Mouse (Mus musculus): ENCODE measurements around the gene Otud7b. TPM values are rescaled to one million over a fixed set of nuclear protein-coding genes. Genes with fewer than 3 reads are reported as not detected.
A peak's percentile ranks its signal among the peaks of the same experiment; 100 is the strongest.
"Not testable (repeated sequence)": the region's sequence is repeated elsewhere in the genome, so short reads cannot be mapped to it uniquely, and the experiment has no call there.

The Otud7b gene
- polyA plus RNA-seq, 2 experiments from 2014 or later: 9.1 to 13.3 TPM

GRCm38 (mm10) chr3:96180727-96181477 lies 76.6 kb downstream of the Otud7b start, which contains the start of gene Sv2a:
TSS of gene Sv2a (plus strand) at chr3:96181151.
- ATAC-seq: peak; percentile 77

- no peak for ATAC-seq
Observed at GRCm38 (mm10) chr3:96181510-96182381, 77.4 kb downstream of the Otud7b start.

GRCm38 (mm10) chr3:96182382-96182776 lies 78.1 kb downstream of the Otud7b start:
- no peak for ATAC-seq

GRCm38 (mm10) chr3:96192977-96193376 lies 88.7 kb downstream of the Otud7b start:
- no peak for ATAC-seq

- ATAC-seq: peak; percentile 15
Observed at GRCm38 (mm10) chr3:96194966-96195365, 90.6 kb downstream of the Otud7b start.

GRCm38 (mm10) chr3:96195616-96196313 lies 91.4 kb downstream of the Otud7b start:
- ATAC-seq: no peak

GRCm38 (mm10) chr3:96196437-96197128 lies 92.3 kb downstream of the Otud7b start:
- no peak for ATAC-seq

GRCm38 (mm10) chr3:96197129-96197749 lies 92.9 kb downstream of the Otud7b start:
- ATAC-seq: peak; percentile 82

GRCm38 (mm10) chr3:96198181-96198580 lies 93.9 kb downstream of the Otud7b start:
- peak; percentile 83 for ATAC-seq

GRCm38 (mm10) chr3:96198601-96199251 lies 94.4 kb downstream of the Otud7b start:
- ATAC-seq: not testable (repeated sequence)

GRCm38 (mm10) chr3:96199731-96200130 lies 95.4 kb downstream of the Otud7b start:
- no peak for ATAC-seq

GRCm38 (mm10) chr3:96207819-96208218 lies 103.5 kb downstream of the Otud7b start:
- no peak for ATAC-seq

- no peak for ATAC-seq
Observed at GRCm38 (mm10) chr3:96209242-96209641, 104.9 kb downstream of the Otud7b start.

Other genes with a start within 250 kb of the Otud7b start
- gene Prpf3, start 248.6 kb upstream of the Otud7b start, polyA plus RNA-seq (2017; shearing (Covaris generic)): 10 to 100 TPM; 49.1 to 56.5 TPM
- gene Mrps21, start 233.0 kb upstream of the Otud7b start, polyA plus RNA-seq (2017; shearing (Covaris generic)): 100 to 1,000 TPM; 296 to 307 TPM
- 1 to 10 TPM; 9.1 to 9.7 TPM for gene Ciart, start 222.3 kb upstream of the Otud7b start, polyA plus RNA-seq (2017; shearing (Covaris generic))
- 1 to 10 TPM; 1.0 to 3.3 TPM for gene BC028528, start 212.5 kb upstream of the Otud7b start, polyA plus RNA-seq (2017; shearing (Covaris generic))
- gene Aph1a, start 210.6 kb upstream of the Otud7b start, polyA plus RNA-seq (2017; shearing (Covaris generic)): 10 to 100 TPM; 14.8 to 19.9 TPM
- gene Car14, start 199.8 kb upstream of the Otud7b start, polyA plus RNA-seq (2017; shearing (Covaris generic)): under 1 TPM in 1 of 2 experiments, not detected in 1; 0.39 TPM
- gene Anp32e, start 175.3 kb upstream of the Otud7b start, polyA plus RNA-seq (2017; shearing (Covaris generic)): 100 to 1,000 TPM; 162 to 241 TPM
- gene Plekho1, start 108.5 kb upstream of the Otud7b start, polyA plus RNA-seq (2017; shearing (Covaris generic)): 10 to 100 TPM in 1 of 2 experiments, 1 to 10 TPM in 1; 9.8 to 10.1 TPM
- gene Vps45, start 46.1 kb upstream of the Otud7b start, polyA plus RNA-seq (2017; shearing (Covaris generic)): 10 to 100 TPM; 22.2 to 24.3 TPM
- gene Mtmr11, start 57.5 kb downstream of the Otud7b start, polyA plus RNA-seq (2017; shearing (Covaris generic)): 1 to 10 TPM; 2.3 to 2.4 TPM
- gene Sf3b4, start 67.8 kb downstream of the Otud7b start, polyA plus RNA-seq (2017; shearing (Covaris generic)): 10 to 100 TPM; 53.4 to 58.5 TPM
- 1 to 10 TPM in 1 of 2 experiments, under 1 TPM in 1; 0.80 to 2.0 TPM for gene Sv2a, start 76.6 kb downstream of the Otud7b start, polyA plus RNA-seq (2017; shearing (Covaris generic))
- gene Bola1, start 115.2 kb downstream of the Otud7b start, polyA plus RNA-seq (2017; shearing (Covaris generic)): 10 to 100 TPM; 30.5 to 33.8 TPM
- gene Hist2h2ab, start 115.3 kb downstream of the Otud7b start, polyA plus RNA-seq (2017; shearing (Covaris generic)): not detected
- 1 to 10 TPM; 5.5 to 5.8 TPM for gene Hist2h2ac, start 116.4 kb downstream of the Otud7b start, polyA plus RNA-seq (2017; shearing (Covaris generic))
- gene Hist2h2be, start 116.6 kb downstream of the Otud7b start, polyA plus RNA-seq (2017; shearing (Covaris generic)): 1 to 10 TPM; 1.6 to 2.6 TPM
- not detected for gene Hist2h3c2, start 134.6 kb downstream of the Otud7b start, polyA plus RNA-seq (2017; shearing (Covaris generic))
- 10 to 100 TPM; 32.4 to 55.4 TPM for gene Hist2h2aa2, start 135.7 kb downstream of the Otud7b start, polyA plus RNA-seq (2017; shearing (Covaris generic))
- 10 to 100 TPM in 1 of 2 experiments, not detected in 1; 21.7 TPM for gene Hist2h2aa1, start 141.0 kb downstream of the Otud7b start, polyA plus RNA-seq (2017; shearing (Covaris generic))
- gene Hist2h3c1, start 142.2 kb downstream of the Otud7b start, polyA plus RNA-seq (2017; shearing (Covaris generic)): not detected
- 1 to 10 TPM; 7.0 to 7.1 TPM for gene Hist2h4, start 158.8 kb downstream of the Otud7b start, polyA plus RNA-seq (2017; shearing (Covaris generic))
- gene Hist2h3b, start 164.1 kb downstream of the Otud7b start, polyA plus RNA-seq (2017; shearing (Covaris generic)): 1 to 10 TPM; 7.4 to 9.9 TPM
- gene Hist2h2bb, start 165.2 kb downstream of the Otud7b start, polyA plus RNA-seq (2017; shearing (Covaris generic)): 1 to 10 TPM; 6.3 to 8.4 TPM
- under 1 TPM in 1 of 2 experiments, not detected in 1; 0.46 TPM for gene Fcgr1, start 189.4 kb downstream of the Otud7b start, polyA plus RNA-seq (2017; shearing (Covaris generic))